Mouse (Mus musculus): Measurements from ENCODE around the gene Ubtd2.

DNA sequence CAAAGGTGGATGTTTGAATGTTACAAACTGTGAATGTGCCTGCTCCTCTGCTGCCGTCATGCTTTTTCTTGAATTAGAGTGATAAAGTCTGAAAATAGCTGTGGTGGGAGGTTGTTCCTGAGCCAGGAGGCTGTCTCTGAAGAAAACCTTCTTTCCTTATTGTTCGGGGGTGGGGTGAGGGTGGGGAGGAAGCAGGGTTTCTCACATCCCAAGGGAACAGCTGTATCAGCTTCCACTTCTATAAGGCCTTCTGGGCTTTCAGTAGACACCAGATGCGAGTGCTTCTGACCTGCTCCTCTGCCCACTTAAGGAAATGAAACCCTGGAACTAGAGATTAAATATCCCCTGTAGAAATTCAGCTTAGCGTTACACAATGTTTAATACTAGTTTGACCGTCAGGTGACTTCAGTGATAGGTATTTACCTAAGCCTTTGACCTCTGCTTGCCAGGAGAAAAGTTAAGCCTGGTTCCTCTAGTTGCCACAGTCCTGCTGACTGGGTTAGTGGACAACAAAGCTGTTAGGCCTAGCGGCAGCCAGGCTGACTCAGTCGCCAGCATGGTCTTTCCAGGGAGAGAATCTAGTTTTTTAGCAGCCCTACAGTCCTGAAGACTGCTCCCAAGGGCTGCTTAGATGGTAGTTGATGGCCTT, 50.0 kb downstream of the Ubtd2 start:
- TF ChIP-seq TAL1 (IDR thresholded peaks at IDR 0.05; ENCODE audit: low read length) = no peak
- TF ChIP-seq GATA1 (IDR thresholded peaks at IDR 0.05; ENCODE audit: low read length) = no peak
